Mouse (Mus musculus): ENCODE results near the gene Uso1.

The Uso1 gene

DNA sequence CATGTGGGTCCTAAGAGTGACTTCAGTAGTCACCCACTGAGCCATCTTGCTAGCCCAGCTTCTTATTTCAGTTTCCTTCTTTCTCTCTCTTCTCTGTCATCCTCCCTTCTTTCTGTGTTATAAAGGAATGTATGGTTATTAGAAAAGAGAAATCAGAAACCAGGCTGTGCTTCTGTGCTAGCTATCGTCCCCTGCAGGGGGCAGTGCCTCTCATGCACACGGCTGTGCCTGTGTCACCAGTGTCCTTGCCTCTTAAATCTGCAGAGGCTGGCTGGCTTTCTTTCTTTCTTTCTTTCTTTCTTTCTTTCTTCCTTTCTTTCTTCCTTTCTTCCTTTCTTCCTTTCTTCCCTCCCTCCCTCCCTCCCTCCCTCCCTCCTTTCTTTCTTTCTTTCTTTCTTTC is 58.0 kb downstream of the Uso1 start:
- DNase-seq (ENCODE audit: low spot score) = peak; percentile 30

GRCm38 (mm10) chr5:92196895-92197811 is 59.4 kb downstream of the Uso1 start:
- no peak for DNase-seq (ENCODE audit: low spot score)

GRCm38 (mm10) chr5:92198266-92198665 is 60.5 kb downstream of the Uso1 start:
- DNase-seq (ENCODE audit: low spot score) = no peak

- no peak for DNase-seq (ENCODE audit: low spot score)
Observed at GRCm38 (mm10) chr5:92204162-92205036, 66.7 kb downstream of the Uso1 start.

DNA sequence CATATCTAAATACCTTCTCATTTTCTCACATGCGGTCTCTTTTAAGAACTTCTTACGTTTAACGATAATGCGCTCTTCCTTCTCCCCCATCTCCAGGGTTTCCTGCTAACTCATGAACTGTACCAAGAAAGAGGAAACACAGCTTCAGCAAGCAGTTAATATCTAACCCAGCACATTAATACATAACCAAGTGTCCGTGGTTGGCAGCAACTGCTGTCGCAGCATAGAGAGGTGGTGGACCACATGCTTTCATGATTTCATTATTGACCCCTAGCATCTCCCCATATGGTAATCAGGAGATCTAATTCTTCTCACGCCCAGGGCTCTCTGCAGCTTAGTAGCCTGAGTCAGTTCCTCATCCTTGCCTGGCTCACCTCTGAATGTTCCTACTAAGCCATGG is 67.4 kb downstream of the Uso1 start:
- DNase-seq (ENCODE audit: low spot score) = no peak

DNA sequence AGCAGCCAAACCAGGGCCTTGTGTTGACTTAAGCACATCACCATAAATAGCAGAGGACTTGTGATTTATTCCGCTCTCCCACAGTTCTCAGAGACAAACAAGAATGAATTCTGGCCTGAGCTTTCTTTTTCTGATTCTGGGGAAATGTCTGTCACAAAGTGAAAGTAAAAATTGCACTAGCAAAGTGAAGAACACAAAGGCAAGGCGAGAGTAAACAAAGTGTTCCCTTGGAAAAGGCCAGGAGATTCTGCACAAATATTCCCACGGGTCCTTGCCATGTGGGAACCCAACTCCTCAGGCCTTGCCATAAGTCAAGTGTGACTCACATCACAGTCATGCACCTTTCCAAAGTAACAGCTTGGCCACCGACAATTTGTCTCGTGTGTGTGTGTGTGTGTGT is 68.0 kb downstream of the Uso1 start:
- no peak for DNase-seq (ENCODE audit: low spot score)

DNA sequence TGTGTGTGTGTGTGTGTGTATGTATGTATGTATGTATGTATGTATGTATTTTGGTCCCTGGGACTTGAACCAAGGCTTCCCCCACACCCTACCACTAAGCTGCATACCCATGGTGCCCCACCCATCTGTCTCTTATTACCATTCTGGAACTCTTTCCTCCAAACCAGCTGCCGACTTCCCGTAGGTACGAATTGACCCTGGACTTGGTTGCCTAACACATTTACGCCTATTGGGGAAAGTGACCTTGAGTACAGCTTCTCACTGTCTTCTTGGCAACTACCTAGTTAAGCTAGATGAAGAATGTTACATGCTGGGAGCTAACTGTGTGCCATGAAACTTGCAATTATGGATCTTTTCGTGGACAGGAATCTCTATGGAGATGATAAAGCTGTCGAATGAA is 68.4 kb downstream of the Uso1 start:
- no peak for DNase-seq (ENCODE audit: low spot score)

DNA sequence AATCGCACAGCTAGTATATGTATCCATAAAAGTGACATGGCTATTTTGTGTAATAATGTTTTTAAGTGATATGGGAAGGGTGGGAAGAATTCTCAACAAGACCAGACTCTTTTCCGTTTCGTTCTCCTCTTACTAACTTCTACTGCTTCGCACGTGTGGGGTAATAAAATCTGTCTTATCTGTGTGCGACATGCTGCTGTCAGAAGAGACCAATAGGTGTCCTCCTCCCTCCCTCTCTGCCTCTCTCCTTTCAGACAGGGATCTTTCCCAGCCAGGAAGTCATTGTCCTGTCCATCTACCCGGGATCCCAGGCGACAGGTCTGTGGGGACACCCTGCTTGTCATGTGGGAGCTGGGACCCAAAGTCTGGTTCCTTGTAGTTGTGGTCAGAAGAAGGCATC is 72.5 kb downstream of the Uso1 start:
- no peak for DNase-seq (ENCODE audit: low spot score)

- DNase-seq (ENCODE audit: low spot score) = no peak
Observed at GRCm38 (mm10) chr5:92212231-92212630, 74.5 kb downstream of the Uso1 start.

GRCm38 (mm10) chr5:92215308-92215707 is 77.6 kb downstream of the Uso1 start, which contains the start of gene U90926:
U90926 (minus strand) TSS chr5:92215408.
- no peak for DNase-seq (ENCODE audit: low spot score)

- DNase-seq (ENCODE audit: low spot score) = peak; percentile 11
Observed at GRCm38 (mm10) chr5:92218915-92219793, 81.4 kb downstream of the Uso1 start.

DNA sequence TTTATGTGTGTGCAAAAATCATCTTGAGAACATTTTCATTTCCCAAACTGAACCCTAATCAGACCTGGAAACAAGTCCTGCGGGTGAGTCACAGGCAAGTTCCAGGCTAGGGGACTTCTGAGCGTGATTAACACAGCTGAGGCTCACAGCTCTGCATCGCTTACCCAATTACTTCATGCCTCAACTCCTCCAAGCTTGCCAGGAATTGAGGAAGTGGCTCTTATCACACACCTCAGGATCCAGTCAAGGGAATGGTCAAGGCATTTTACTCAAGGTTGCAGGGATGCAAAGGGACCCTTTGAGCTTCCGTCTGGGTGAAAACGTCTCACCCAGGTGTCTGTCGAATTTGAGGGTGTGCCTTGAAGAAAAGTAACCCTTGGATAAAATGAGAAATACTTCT is 82.1 kb downstream of the Uso1 start:
- no peak for DNase-seq (ENCODE audit: low spot score)

- DNase-seq (ENCODE audit: low spot score) = no peak
Observed at GRCm38 (mm10) chr5:92220287-92220902, 82.7 kb downstream of the Uso1 start.

- DNase-seq (ENCODE audit: low spot score) = no peak
Observed at GRCm38 (mm10) chr5:92227782-92228181, 90.0 kb downstream of the Uso1 start.

DNA sequence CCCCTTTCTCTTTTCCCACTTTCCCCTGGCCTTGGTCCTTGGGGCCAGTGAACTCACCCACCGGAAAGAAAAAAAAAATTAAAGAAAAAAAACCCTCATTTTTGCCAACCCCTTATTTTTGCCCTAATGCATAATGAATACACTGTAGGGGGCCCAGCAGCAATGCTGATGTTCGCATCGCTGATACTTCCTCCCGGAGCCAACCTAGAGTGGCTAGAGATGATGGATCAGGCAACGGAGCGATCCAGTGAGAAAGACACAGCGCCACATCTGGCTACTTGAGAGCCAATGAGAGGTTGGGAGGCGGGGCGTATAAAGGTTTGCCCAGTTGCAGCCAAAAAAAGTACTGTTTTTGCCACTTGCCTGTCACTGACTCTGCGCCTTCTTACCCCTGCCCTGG is 91.0 kb downstream of the Uso1 start:
- DNase-seq (ENCODE audit: low spot score) = peak; percentile 21

GRCm38 (mm10) chr5:92229514-92229913 is 91.8 kb downstream of the Uso1 start:
- no peak for DNase-seq (ENCODE audit: low spot score)

- DNase-seq (ENCODE audit: low spot score) = no peak
Observed at GRCm38 (mm10) chr5:92230306-92230705, 92.6 kb downstream of the Uso1 start.

- DNase-seq (ENCODE audit: low spot score) = no peak
Observed at GRCm38 (mm10) chr5:92231836-92232235, 94.1 kb downstream of the Uso1 start.

DNA sequence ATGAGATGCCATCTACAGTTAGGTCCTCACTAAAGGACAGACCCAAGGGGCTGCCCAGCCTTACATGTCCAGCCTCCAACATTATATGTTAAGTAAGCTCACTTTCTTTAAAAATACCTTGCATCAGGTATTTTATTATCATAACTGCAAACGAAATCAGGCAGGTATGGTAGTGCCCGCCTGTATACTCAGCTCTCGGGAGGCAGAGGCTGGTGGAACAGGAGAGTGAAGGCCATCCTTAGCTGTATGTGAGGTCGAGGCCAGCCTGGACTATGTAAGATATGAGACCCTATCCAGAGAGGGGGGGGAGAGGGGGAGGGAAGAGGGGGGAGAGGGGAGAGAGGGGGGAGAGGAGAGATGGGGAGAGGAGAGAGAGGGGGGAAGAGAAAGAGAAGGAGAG is 95.6 kb downstream of the Uso1 start:
- DNase-seq (ENCODE audit: low spot score) = no peak

GRCm38 (mm10) chr5:92234939-92235557 is 97.3 kb downstream of the Uso1 start:
- no peak for DNase-seq (ENCODE audit: low spot score)

Measured in embryo, embryonic 10.5 days (tissue).